Mouse (Mus musculus) left cerebral cortex, adult 11 months (tissue): ENCODE data around the gene Cnst.

Experiments
- DNase-seq: peaks from one replicate; pipeline ENCODE4 v3.0.0; 2022; ENCODE audit warnings: low spot score

The Cnst gene

GRCm38 (mm10) chr1:179545768-179546550 lies at the start of gene Cnst, which contains the start of gene Tfb2m:
Cnst (plus strand) TSS chr1:179546370.
Tfb2m (minus strand) TSS chr1:179546267.
- DNase-seq, result peak; percentile 98

- no peak for DNase-seq
Measured at GRCm38 (mm10) chr1:179499257-179499656, 46.9 kb upstream of the Cnst start.

GRCm38 (mm10) chr1:179502565-179502964 lies 43.6 kb upstream of the Cnst start:
- no peak for DNase-seq

GRCm38 (mm10) chr1:179506530-179507315 lies 39.4 kb upstream of the Cnst start:
- DNase-seq, result no peak

- DNase-seq, result no peak
Measured at GRCm38 (mm10) chr1:179510546-179511340, 35.4 kb upstream of the Cnst start.

- no peak for DNase-seq
Measured at GRCm38 (mm10) chr1:179511895-179512294, 34.3 kb upstream of the Cnst start.

- DNase-seq, result no peak
Measured at GRCm38 (mm10) chr1:179516941-179517712, 29.0 kb upstream of the Cnst start.

GRCm38 (mm10) chr1:179517713-179518465 lies 28.3 kb upstream of the Cnst start, which contains the start of gene Smyd3:
Smyd3 (minus strand) TSS chr1:179518041.
- DNase-seq, result peak; percentile 75

GRCm38 (mm10) chr1:179519901-179520300 lies 26.3 kb upstream of the Cnst start:
- no peak for DNase-seq

- DNase-seq, result no peak
Measured at GRCm38 (mm10) chr1:179539054-179539453, 7.1 kb upstream of the Cnst start.

- no peak for DNase-seq
Measured at GRCm38 (mm10) chr1:179539887-179540286, 6.3 kb upstream of the Cnst start.

GRCm38 (mm10) chr1:179541502-179541901 lies 4.7 kb upstream of the Cnst start:
- DNase-seq, result no peak

- no peak for DNase-seq
Measured at GRCm38 (mm10) chr1:179546551-179546917, 364 bp downstream of the Cnst start.

- DNase-seq, result no peak
Measured at GRCm38 (mm10) chr1:179547176-179547575, 1.0 kb downstream of the Cnst start.

- no peak for DNase-seq
Measured at GRCm38 (mm10) chr1:179548220-179548619, 2.0 kb downstream of the Cnst start.

GRCm38 (mm10) chr1:179548996-179549752 lies 3.0 kb downstream of the Cnst start:
- DNase-seq, result no peak

- no peak for DNase-seq
Measured at GRCm38 (mm10) chr1:179551336-179551735, 5.2 kb downstream of the Cnst start.

GRCm38 (mm10) chr1:179551921-179552320 lies 5.8 kb downstream of the Cnst start:
- no peak for DNase-seq

GRCm38 (mm10) chr1:179552751-179553150 lies 6.6 kb downstream of the Cnst start:
- DNase-seq, result no peak
